Mouse (Mus musculus): Measurements from ENCODE around the gene Kit.

- no peak for TF ChIP-seq POLR2A (IDR thresholded peaks at IDR 0.05; ENCODE audit: borderline replicate concordance, control insufficient read depth, low read depth, low read length)
- TF ChIP-seq CTCF (IDR thresholded peaks at IDR 0.05; ENCODE audit: control insufficient read depth, insufficient read depth, low read length), result no peak
Measured at GRCm38 (mm10) chr5:75612380-75612779, 37.7 kb downstream of the Kit start.
